Mouse (Mus musculus): ENCODE data around the gene Ankrd27. TPM values are rescaled to one million over a fixed set of nuclear protein-coding genes. Genes with fewer than 3 reads are reported as not detected.

The Ankrd27 gene
- polyA plus RNA-seq, 1 experiment from 2014 or later: 14.2 TPM

DNA sequence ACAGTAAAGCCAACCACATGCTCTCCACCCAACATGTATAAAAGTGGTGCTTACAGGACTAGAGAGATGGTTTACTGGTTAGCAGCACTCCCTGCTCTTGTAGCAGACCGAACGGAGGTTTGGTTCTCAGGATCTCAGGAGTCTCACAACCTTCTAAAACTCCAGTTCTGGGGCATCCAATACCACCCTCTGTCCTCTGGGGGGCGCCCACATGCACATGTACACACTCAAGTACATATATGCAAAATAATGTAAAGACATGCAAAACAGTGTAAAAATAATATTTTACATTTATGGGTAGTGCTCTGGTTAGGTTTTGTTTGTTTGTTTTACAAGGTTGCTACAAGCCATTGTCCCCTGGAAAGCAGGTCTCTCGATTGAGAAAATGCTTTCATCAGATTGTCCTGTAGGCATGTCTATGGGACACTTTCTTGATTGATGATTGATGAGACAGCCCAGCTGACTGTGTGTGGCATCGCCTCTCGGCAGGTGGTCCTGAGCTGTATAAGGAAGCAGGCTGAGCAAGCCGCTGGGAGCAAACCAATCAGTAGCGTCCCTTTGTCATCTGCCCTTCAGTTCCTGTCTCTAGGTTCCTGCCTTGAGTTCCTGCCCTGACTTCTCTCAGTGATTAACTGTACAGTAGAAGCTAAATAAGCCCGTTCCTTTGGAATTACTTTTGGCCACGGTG lies 65.7 kb downstream of the Ankrd27 start:
- no peak overlapping the region for H3K4me3 ChIP-seq (ENCODE audit: low read depth, low read length)
- 75% methylated on average over 10 of the region's 10 CpGs for WGBS (ENCODE audit: insufficient replicate concordance)
- no peak overlapping the region for H3K27ac ChIP-seq (ENCODE audit: low read depth)
- no peak for DNase-seq
- no peaks in the 10 kb centered on the region for H3K27me3 ChIP-seq (ENCODE audit: insufficient read depth, low read length)
- H3K4me1 ChIP-seq (ENCODE audit: insufficient read depth): 0 out of 2 replicates have a peak, but pooled peaks cover under 1% of the 10 kb centered on the region
- TF ChIP-seq CTCF (IDR thresholded peaks at IDR 0.05; ENCODE audit: low read depth) (peak; percentile 45), EP300 (IDR thresholded peaks at IDR 0.05; ENCODE audit: low read depth) (no peak)
- no peak for ATAC-seq
- no peak overlapping the region for H3K4me2 ChIP-seq (ENCODE audit: low read depth, low read length)
- H3K9ac ChIP-seq (replicated peaks): no peak overlapping the region
- H3K9me3 ChIP-seq (ENCODE audit: low read length): no peaks in the 10 kb centered on the region
- no peaks in the 10 kb centered on the region for H3K36me3 ChIP-seq (replicated peaks; ENCODE audit: insufficient read depth, low read length)

DNA sequence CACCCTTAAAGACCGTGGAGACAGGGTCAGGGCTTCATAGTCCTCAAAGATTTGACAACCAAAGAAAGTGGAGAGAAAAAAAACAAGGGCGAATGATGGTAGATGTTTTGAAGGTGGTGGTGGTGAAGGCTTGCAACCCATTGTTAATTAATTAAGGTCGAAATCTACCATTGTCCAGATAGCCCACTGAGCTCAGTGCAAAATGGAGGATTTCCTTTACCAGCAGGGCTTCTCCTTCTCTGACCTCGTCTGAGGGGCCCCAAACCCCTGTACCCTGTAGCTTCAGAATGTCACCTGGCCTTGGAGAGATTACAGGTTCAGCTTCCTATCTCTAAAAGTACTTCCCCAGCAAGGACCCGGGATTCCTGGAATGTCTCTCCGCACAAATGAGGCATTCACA lies 71.8 kb downstream of the Ankrd27 start:
- 42% methylated on average over 6 of the region's 6 CpGs for WGBS (ENCODE audit: insufficient replicate concordance)
- ATAC-seq: no peak

GRCm38 (mm10) chr7:35659173-35659572 lies 73.1 kb downstream of the Ankrd27 start:
- Histone ChIP-seq H3K9ac (replicated peaks) (no peak overlapping the region), H3K4me3 (ENCODE audit: low read depth, low read length) (no peak overlapping the region), H3K4me1 (ENCODE audit: insufficient read depth) (no peaks in the 10 kb centered on the region), H3K27me3 (ENCODE audit: insufficient read depth, low read length) (no peaks in the 10 kb centered on the region), H3K9me3 (ENCODE audit: low read length) (no peaks in the 10 kb centered on the region; the same call in 1 of the 2 replicates), H3K4me2 (ENCODE audit: low read depth, low read length) (no peak overlapping the region), H3K27ac (ENCODE audit: low read depth) (no peak overlapping the region), H3K36me3 (replicated peaks; ENCODE audit: insufficient read depth, low read length) (no peaks in the 10 kb centered on the region)
- WGBS (ENCODE audit: insufficient replicate concordance): 49% methylated on average over 3 of the region's 3 CpGs
- TF ChIP-seq EP300 (IDR thresholded peaks at IDR 0.05; ENCODE audit: low read depth): no peak
- peak; percentile 84 for TF ChIP-seq CTCF (IDR thresholded peaks at IDR 0.05; ENCODE audit: low read depth)
- ATAC-seq: no peak
- peak; percentile 64 for DNase-seq

More for the DNA sequence above, 71.8 kb downstream of the Ankrd27 start:
- Histone ChIP-seq H3K4me2 (ENCODE audit: low read depth, low read length) (no peak overlapping the region), H3K27me3 (ENCODE audit: insufficient read depth, low read length) (no peaks in the 10 kb centered on the region), H3K4me3 (ENCODE audit: low read depth, low read length) (no peak overlapping the region), H3K9ac (replicated peaks) (no peak overlapping the region), H3K4me1 (ENCODE audit: insufficient read depth) (no peaks in the 10 kb centered on the region), H3K9me3 (ENCODE audit: low read length) (no peaks in the 10 kb centered on the region; the same call in 1 of the 2 replicates), H3K36me3 (replicated peaks; ENCODE audit: insufficient read depth, low read length) (no peaks in the 10 kb centered on the region), H3K27ac (ENCODE audit: low read depth) (no peak overlapping the region)
- DNase-seq: no peak
- no peak for TF ChIP-seq EP300 (IDR thresholded peaks at IDR 0.05; ENCODE audit: low read depth)
- no peak for TF ChIP-seq CTCF (IDR thresholded peaks at IDR 0.05; ENCODE audit: low read depth)

GRCm38 (mm10) chr7:35663790-35664376 lies 77.8 kb downstream of the Ankrd27 start:
- ATAC-seq (no peak), DNase-seq (no peak)
- H3K4me1 ChIP-seq (ENCODE audit: insufficient read depth): no peaks in the 10 kb centered on the region
- H3K4me3 ChIP-seq (ENCODE audit: low read depth, low read length): no peak overlapping the region
- H3K27ac ChIP-seq (ENCODE audit: low read depth): no peak overlapping the region
- TF ChIP-seq CTCF (IDR thresholded peaks at IDR 0.05; ENCODE audit: low read depth) (no peak), EP300 (IDR thresholded peaks at IDR 0.05; ENCODE audit: low read depth) (no peak)
- H3K4me2 ChIP-seq (ENCODE audit: low read depth, low read length): no peak overlapping the region
- no peaks in the 10 kb centered on the region; the same call in 1 of the 2 replicates for H3K9me3 ChIP-seq (ENCODE audit: low read length)
- no peaks in the 10 kb centered on the region for H3K36me3 ChIP-seq (replicated peaks; ENCODE audit: insufficient read depth, low read length)
- no peak overlapping the region for H3K9ac ChIP-seq (replicated peaks)
- H3K27me3 ChIP-seq (ENCODE audit: insufficient read depth, low read length): no peaks in the 10 kb centered on the region
- WGBS (ENCODE audit: insufficient replicate concordance): 78% methylated on average over 16 of the region's 16 CpGs

DNA sequence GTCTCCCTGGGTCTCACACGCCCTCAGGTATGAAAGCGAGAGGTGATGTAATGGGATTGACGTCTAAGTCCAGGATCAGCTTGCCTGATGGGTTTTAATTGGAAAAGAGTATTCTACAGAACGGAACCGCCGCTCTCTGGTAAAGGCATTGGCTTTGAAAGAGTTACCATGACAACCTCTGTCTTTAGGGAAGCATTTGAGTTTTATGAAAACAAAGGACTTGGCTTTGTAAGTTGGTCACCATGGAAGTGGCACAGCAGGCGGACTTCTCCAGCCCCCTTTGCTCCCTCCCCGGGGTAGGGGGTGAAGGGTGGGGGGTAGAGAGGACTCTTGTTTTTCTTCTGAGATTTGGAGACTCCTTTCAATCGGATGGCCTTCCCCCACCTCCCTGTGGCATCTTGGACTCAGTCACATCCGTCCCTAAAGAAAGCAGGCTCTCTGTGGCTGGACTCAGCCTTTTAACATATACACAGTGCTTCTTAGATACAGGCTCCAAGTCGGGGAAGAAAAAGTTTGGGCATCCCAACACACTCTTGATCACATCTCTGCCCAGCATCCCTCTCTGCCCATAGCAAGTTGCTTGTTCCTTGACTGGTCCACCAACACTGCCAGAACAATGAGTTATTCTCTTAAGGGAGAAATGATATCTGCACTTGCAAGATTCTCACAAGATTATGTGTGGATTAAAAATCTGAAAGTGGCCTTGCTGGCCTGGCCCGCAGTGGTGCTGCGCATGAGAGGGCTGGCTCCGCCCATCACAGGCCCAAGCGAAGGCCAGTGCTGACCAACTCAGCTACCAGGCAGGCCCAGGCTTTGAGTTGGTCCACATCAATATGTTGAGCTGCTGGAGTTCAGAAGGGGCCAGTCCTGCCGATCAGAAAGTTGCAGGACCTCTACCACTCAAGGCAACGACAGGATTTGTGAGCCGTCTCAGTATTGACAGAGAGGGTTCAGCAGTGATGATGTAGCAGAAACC lies 82.3 kb downstream of the Ankrd27 start:
- H3K4me3 ChIP-seq (ENCODE audit: low read depth, low read length): no peak overlapping the region
- no peak overlapping the region for H3K4me2 ChIP-seq (ENCODE audit: low read depth, low read length)
- no peak for TF ChIP-seq EP300 (IDR thresholded peaks at IDR 0.05; ENCODE audit: low read depth)
- no peak for TF ChIP-seq CTCF (IDR thresholded peaks at IDR 0.05; ENCODE audit: low read depth)
- no peaks in the 10 kb centered on the region for H3K4me1 ChIP-seq (ENCODE audit: insufficient read depth)
- 69% methylated on average over 18 of the region's 18 CpGs for WGBS (ENCODE audit: insufficient replicate concordance)
- H3K27ac ChIP-seq (ENCODE audit: low read depth): no peak overlapping the region
- no peaks in the 10 kb centered on the region for H3K9me3 ChIP-seq (ENCODE audit: low read length)
- no peak for DNase-seq
- H3K27me3 ChIP-seq (ENCODE audit: insufficient read depth, low read length): no peaks in the 10 kb centered on the region
- no peaks in the 10 kb centered on the region for H3K36me3 ChIP-seq (replicated peaks; ENCODE audit: insufficient read depth, low read length)
- no peak for ATAC-seq
- H3K9ac ChIP-seq (replicated peaks): no peak overlapping the region

GRCm38 (mm10) chr7:35678976-35679375 lies 92.9 kb downstream of the Ankrd27 start:
- Histone ChIP-seq H3K27me3 (ENCODE audit: insufficient read depth, low read length) (no peaks in the 10 kb centered on the region), H3K27ac (ENCODE audit: low read depth) (no peak overlapping the region), H3K4me2 (ENCODE audit: low read depth, low read length) (no peak overlapping the region), H3K36me3 (replicated peaks; ENCODE audit: insufficient read depth, low read length) (no peaks in the 10 kb centered on the region), H3K9me3 (ENCODE audit: low read length) (no peaks in the 10 kb centered on the region), H3K4me1 (ENCODE audit: insufficient read depth) (no peaks in the 10 kb centered on the region), H3K4me3 (ENCODE audit: low read depth, low read length) (no peak overlapping the region), H3K9ac (replicated peaks) (no peak overlapping the region)
- TF ChIP-seq EP300 (IDR thresholded peaks at IDR 0.05; ENCODE audit: low read depth): no peak
- no peak for TF ChIP-seq CTCF (IDR thresholded peaks at IDR 0.05; ENCODE audit: low read depth)
- WGBS (ENCODE audit: insufficient replicate concordance): 78% methylated on average over 4 of the region's 4 CpGs
- no peak for DNase-seq
- ATAC-seq: no peak

Measured in liver, postnatal 0 days (tissue).